Mouse (Mus musculus): ENCODE results near the gene Ddx60. TPM values are rescaled to one million over a fixed set of nuclear protein-coding genes. Genes with fewer than 3 reads are reported as not detected.

The Ddx60 gene
- 0.43 and 0.65 TPM in 2 replicates for polyA plus RNA-seq (2016; fragmentation: Nextera tagmentation; extraction: Ambion mirVana)

DNA sequence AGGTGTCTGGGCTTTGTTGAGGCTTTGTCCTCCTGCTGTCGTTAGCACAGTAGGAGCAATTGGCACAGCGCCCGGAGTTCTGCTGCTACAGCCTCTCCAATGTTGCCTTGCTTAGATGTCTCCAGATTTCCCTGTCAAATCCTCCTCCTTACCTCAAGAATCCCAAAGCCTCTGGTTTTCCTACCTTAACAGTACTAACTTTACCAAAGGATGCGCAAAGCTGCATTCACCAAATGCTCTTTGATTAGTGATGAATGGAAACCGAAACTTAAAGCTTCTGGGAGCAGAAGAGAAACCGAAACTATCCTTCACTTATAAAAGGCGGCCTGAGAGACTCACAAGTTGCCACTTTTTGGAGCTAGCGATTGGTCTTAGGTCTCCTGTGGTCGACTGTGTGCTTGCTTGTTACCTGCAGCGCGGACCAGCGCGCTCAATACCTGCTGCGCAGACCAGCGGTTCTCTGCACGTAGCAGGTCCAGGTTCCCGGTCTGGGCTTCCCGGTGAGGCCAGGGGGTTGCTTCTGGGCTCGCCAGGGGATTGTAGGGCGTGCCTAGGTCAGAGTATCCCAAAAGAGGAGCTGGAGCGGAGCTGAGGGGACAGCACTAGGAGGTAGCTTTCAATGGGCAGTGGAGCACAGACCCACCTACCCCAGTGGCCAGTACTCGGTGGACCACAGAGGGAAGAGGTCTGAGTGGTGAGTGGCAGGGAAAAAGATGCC, at the start of gene Ddx60:
Gene Ddx60, plus strand, starts transcription at position 311 of the 718 bp plus-strand sequence.
- no peaks in the 10 kb centered on the region for H3K9me3 ChIP-seq
- H3K27ac ChIP-seq (replicated peaks), result no peak within 1 kb of the TSS
- H3K27me3 ChIP-seq, result no peaks in the 10 kb centered on the region
- WGBS, result 13% methylated on average over 22 of the region's 22 CpGs
- peak within 1 kb of the TSS; percentile 40 for H3K4me3 ChIP-seq
- H3K9ac ChIP-seq (replicated peaks), result no peak within 1 kb of the TSS; the same call in 1 of the 2 replicates
- peak; percentile 62 for ATAC-seq (ENCODE audit: low FRiP score, low read depth)
- H3K4me1 ChIP-seq, result peaks cover 4% of the 10 kb centered on the region; the same call in 1 of the 2 replicates
- H3K36me3 ChIP-seq, result no peaks in the 10 kb centered on the region
- peak within 1 kb of the TSS; percentile 57 for H3K4me2 ChIP-seq (replicated peaks)

DNA sequence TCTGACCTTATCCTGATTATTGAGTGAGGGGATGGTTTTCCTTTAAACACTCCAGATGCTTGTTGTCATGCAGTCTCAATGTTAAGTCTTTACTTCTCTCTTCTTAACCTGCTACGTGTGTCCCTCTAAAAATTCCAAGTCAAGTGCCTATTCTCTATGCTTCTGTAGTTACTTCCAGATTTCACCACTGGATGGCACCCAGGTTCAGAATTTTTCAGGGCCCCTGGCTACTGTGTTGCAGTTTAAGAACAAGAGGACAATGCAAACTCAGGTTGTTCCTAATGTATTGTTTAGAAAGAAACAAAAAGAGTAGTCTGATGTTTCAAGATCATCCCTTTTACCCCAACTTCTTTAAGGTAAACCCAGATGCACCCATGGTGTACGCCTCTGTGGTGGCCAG, 33.8 kb upstream of the Ddx60 start:
- Histone ChIP-seq H3K27ac (replicated peaks) (no peak overlapping the region), H3K4me3 (no peak overlapping the region), H3K4me2 (replicated peaks) (no peak overlapping the region), H3K9me3 (no peaks in the 10 kb centered on the region), H3K4me1 (no peaks in the 10 kb centered on the region), H3K36me3 (no peaks in the 10 kb centered on the region), H3K9ac (replicated peaks) (no peak overlapping the region), H3K27me3 (no peaks in the 10 kb centered on the region)
- 60% methylated on average over 2 of the region's 2 CpGs for WGBS
- peak; percentile 62; the same call in 1 of the 2 replicates for ATAC-seq (ENCODE audit: low FRiP score, low read depth)

DNA sequence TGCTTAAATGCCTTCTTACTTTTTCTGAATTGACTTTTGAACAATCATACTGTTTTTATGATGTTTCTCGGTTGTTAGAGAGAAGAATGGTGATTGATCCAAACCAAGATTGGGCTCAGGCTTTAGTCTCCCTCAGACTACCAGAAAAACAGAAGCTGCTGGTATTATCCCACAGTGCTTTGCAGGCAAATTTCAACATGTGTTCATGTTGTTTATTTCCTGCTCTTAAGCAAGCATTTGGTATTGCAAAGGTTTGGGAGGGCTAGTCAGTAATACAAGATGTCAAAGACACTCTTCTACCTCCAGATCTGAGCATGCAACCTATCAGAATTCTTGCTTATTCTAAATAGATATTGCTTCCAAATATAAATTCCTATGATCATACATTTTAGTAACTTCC, 31.1 kb upstream of the Ddx60 start:
- H3K36me3 ChIP-seq, result no peaks in the 10 kb centered on the region
- no peak overlapping the region for H3K9ac ChIP-seq (replicated peaks)
- no peak for ATAC-seq (ENCODE audit: low FRiP score, low read depth)
- no peak overlapping the region for H3K27ac ChIP-seq (replicated peaks)
- peaks cover 6% of the 10 kb centered on the region for H3K4me1 ChIP-seq
- 92% methylated on average over 1 of the region's 1 CpGs for WGBS
- H3K9me3 ChIP-seq, result no peaks in the 10 kb centered on the region
- no peak overlapping the region for H3K4me3 ChIP-seq
- H3K27me3 ChIP-seq, result no peaks in the 10 kb centered on the region
- H3K4me2 ChIP-seq (replicated peaks), result no peak overlapping the region

DNA sequence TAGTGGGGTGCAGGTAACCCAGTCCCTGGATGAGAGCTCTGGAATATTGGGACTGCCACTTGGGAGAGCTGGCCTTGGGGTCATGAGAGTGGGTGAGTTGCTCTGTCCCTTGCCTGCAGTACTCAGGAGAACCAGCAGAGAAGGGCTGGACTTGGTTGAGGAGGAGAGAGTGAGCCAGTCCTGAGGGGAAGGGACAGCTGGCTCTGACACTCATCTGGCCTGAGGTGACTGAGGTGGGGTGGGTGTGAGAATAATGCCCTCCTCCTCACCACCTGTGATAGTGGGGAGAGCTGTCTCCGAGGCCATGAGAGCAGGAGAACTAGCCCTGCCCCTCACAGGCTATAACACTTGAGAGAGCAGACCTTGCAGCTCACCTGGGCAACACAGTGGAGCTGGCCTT, 30.5 kb upstream of the Ddx60 start:
- WGBS, result 100% methylated on average over 1 of the region's 1 CpGs
- no peaks in the 10 kb centered on the region for H3K9me3 ChIP-seq
- no peak for ATAC-seq (ENCODE audit: low FRiP score, low read depth)

DNA sequence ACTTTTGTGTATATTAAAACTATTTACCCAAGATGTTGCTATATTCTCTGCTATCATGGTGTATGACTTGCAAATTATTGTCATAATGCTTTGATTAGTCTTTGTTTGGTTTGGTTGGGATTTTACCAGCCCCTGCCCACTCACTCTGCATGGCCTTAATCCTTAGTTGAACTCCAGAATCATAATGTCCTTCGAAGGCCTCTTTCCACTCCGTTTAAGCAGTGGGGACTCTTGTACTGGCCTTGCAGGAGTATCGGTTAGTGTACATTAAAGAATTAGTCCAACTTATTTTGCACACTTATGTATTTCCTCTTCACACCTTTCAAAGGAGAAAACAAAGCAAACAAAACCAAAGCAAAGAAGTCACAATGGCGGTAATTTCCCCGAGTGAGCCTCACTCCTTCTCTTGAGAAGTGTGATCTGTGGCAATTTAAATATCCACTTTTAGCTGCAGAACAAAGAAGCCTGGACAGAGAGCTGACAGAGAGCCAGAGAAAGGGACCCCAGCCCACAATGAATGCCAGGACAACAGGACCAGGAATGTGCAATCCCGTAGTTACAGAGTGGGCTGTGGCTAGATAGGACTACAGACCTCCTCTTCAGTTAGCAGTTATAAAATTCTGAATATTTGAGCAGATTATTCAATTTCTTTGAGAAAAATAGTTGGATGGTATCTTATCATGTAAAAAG, 26.7 kb upstream of the Ddx60 start:
- Histone ChIP-seq H3K9me3 (no peaks in the 10 kb centered on the region), H3K4me3 (no peak overlapping the region), H3K9ac (replicated peaks) (no peak overlapping the region), H3K27me3 (no peaks in the 10 kb centered on the region), H3K36me3 (no peaks in the 10 kb centered on the region), H3K4me1 (peaks cover 6% of the 10 kb centered on the region), H3K4me2 (replicated peaks) (no peak overlapping the region), H3K27ac (replicated peaks) (no peak overlapping the region)
- peak; percentile 80 for ATAC-seq (ENCODE audit: low FRiP score, low read depth)
- 18% methylated on average over 6 of the region's 6 CpGs for WGBS

More for the DNA sequence above, 30.5 kb upstream of the Ddx60 start:
- no peaks in the 10 kb centered on the region for H3K36me3 ChIP-seq
- H3K4me2 ChIP-seq (replicated peaks), result no peak overlapping the region
- H3K27ac ChIP-seq (replicated peaks), result no peak overlapping the region
- no peaks in the 10 kb centered on the region for H3K27me3 ChIP-seq
- H3K9ac ChIP-seq (replicated peaks), result no peak overlapping the region
- no peak overlapping the region for H3K4me3 ChIP-seq
- peaks cover 6% of the 10 kb centered on the region for H3K4me1 ChIP-seq

DNA sequence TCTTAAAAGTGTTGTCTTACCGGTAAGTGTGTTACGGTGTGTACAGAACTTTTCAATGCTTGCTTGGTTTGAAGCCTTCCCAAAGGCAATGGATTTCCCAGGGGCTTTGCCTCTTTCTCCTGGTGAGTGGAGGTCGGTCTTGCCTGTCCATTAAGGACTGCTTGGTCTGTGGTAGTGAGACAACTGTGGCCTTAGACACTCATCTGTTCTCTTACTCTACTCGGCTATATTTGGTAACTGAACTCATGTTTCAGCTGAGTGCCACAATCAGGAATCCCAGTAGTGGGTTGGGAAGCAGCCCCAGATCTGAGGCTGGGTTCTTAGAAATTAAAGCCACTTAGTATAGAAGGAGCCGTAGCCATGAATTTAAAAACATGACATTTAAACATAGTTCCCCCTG, 25.4 kb upstream of the Ddx60 start, which contains the start of gene Palld:
Gene Palld, minus strand, starts transcription at position 170 of the 400 bp plus-strand sequence.
- Histone ChIP-seq H3K9me3 (no peaks in the 10 kb centered on the region), H3K4me2 (replicated peaks) (no peak within 1 kb of the TSS), H3K9ac (replicated peaks) (no peak within 1 kb of the TSS), H3K36me3 (no peaks in the 10 kb centered on the region), H3K27ac (replicated peaks) (no peak within 1 kb of the TSS), H3K4me3 (no peak within 1 kb of the TSS), H3K4me1 (peaks cover 6% of the 10 kb centered on the region), H3K27me3 (no peaks in the 10 kb centered on the region)
- 87% methylated on average over 5 of the region's 5 CpGs for WGBS
- no peak for ATAC-seq (ENCODE audit: low FRiP score, low read depth)

DNA sequence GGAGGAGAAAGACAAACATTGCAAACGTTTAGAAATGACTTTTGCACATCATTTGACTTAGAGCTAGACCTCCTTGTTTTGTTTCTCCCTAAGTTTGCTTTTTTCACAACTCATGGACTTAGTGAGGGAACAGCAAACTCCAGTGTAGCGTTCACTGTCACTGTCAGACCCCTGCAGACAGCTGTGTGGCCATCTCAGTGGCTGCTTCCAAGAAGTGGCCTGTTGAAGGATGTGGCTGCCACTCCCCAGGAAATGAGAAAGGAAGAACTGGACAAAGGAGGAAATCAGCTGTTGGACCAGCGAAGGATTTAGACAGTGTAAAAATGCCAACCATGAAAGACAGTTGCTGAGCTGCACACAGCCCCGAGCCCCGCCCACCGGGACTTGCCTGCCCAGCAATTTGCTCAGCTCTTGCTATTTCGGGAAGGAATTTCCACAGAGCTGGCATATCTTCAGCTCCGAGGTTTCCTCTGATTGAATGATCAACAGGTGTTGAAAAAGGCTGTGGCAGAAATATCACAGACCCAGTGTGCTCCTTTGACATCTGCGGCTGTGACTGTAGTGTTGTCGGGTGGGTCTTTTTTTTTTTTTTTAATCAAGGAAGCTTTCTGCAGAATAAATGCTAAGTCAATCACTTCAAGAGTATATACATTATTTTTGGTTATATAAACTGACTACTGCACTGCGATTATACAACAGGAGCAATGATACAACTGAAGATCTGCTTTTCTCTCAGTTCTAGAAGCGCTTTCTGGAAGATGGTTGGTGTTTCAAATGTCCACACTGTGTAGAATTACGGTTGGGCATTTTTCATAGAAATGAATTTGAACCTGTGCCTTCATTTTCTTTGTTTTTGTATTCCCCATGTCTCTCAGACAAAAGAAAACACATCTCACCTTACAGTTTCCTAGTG, 19.3 kb upstream of the Ddx60 start:
- Histone ChIP-seq H3K27ac (replicated peaks) (no peak overlapping the region), H3K4me1 (no peaks in the 10 kb centered on the region), H3K27me3 (no peaks in the 10 kb centered on the region), H3K9ac (replicated peaks) (no peak overlapping the region), H3K4me3 (no peak overlapping the region), H3K4me2 (replicated peaks) (no peak overlapping the region), H3K36me3 (no peaks in the 10 kb centered on the region), H3K9me3 (no peaks in the 10 kb centered on the region)
- 76% methylated on average over 13 of the region's 13 CpGs for WGBS
- no peak for ATAC-seq (ENCODE audit: low FRiP score, low read depth)

DNA sequence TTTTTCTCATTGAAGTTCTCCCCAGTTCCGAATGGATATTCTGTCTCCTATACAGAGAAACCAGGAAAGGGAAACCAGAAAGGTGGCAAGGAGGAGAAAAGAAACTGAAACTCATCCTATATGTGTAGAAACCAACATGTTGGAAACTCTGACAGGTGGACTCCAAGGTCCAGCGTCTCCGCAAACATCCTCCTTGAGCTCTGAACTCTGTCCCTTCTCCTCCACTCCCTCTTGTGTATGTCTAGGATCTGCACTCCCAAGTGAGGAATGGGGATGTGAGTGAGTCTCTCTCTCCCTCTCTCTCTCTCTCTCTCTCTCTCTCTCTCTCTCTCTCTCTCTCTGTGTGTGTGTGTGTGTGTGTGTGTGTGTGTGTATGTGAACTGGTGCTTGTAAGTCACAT, 18.6 kb upstream of the Ddx60 start:
- WGBS, result 79% methylated on average over 3 of the region's 3 CpGs
- no peak overlapping the region for H3K4me3 ChIP-seq
- no peak overlapping the region for H3K4me2 ChIP-seq (replicated peaks)
- H3K36me3 ChIP-seq, result no peaks in the 10 kb centered on the region
- no peaks in the 10 kb centered on the region for H3K27me3 ChIP-seq
- no peaks in the 10 kb centered on the region for H3K9me3 ChIP-seq
- no peak overlapping the region for H3K27ac ChIP-seq (replicated peaks)
- no peaks in the 10 kb centered on the region for H3K4me1 ChIP-seq
- no peak overlapping the region for H3K9ac ChIP-seq (replicated peaks)
- no peak for ATAC-seq (ENCODE audit: low FRiP score, low read depth)

DNA sequence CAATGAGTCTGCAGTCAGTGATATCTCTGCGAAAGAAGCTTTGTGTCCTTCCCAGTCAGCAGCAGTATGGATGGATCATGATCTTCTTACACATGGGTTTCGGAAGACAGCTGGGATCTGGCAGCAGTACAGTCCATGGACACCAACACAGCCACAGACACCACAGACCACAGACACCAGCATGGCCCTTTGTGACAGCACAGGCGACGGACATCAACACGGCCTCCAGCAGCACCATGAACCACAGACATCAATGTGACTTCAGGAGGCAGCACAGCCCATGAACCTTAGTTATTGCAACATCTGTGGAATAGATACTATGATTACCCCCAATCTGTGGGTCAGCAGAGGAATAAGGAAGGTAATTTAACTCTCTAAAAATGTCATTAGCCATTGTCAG, 15.1 kb upstream of the Ddx60 start:
- ATAC-seq (ENCODE audit: low FRiP score, low read depth), result no peak
- no peaks in the 10 kb centered on the region for H3K27me3 ChIP-seq
- H3K9ac ChIP-seq (replicated peaks), result no peak overlapping the region
- no peak overlapping the region for H3K4me3 ChIP-seq
- no peak overlapping the region for H3K27ac ChIP-seq (replicated peaks)
- H3K4me1 ChIP-seq, result no peaks in the 10 kb centered on the region
- 96% methylated on average over 5 of the region's 5 CpGs for WGBS
- no peaks in the 10 kb centered on the region for H3K36me3 ChIP-seq
- no peak overlapping the region for H3K4me2 ChIP-seq (replicated peaks)
- H3K9me3 ChIP-seq, result no peaks in the 10 kb centered on the region

DNA sequence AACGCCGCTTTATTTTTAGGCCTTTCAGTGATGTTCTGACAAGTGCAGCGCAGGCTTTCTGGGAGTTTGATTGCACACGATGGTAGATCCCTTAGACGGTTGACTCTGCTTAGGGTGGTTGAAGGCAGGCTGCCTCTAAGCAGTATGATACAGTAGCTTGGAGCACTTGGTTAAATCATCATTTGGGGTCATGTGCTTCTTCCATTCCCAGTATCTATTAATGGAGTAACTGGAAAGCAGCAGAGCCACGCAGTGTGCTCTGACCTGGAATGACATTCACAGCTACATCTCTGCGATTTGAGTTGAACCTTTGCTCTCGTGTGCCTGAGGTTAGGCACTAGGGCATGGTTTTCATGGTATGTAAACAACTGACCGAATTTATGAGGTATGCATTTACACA, 13.9 kb upstream of the Ddx60 start:
- no peak overlapping the region for H3K4me3 ChIP-seq
- WGBS, result 85% methylated on average over 9 of the region's 9 CpGs

DNA sequence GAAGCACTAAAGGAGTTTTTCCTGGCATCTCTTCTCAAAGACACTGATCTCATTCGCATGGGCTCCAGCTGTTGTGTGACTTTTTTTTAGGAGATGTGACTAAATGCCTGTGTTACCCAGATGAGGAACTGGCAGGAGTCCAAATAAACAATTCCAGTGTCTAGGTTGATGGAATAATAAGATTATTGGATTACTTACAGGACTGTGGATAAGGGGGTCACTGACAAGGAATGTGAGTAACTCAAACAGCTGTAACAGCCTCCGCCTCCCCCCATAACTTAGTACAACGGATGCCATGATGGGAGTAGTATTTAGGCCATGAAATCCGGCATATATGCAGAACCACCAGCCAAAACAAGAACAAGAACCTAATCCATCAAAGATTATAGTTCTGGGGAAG, 10.6 kb upstream of the Ddx60 start:
- Histone ChIP-seq H3K9me3 (no peaks in the 10 kb centered on the region), H3K36me3 (no peaks in the 10 kb centered on the region), H3K27ac (replicated peaks) (no peak overlapping the region), H3K4me2 (replicated peaks) (no peak overlapping the region), H3K9ac (replicated peaks) (no peak overlapping the region), H3K4me3 (no peak overlapping the region), H3K4me1 (no peaks in the 10 kb centered on the region), H3K27me3 (no peaks in the 10 kb centered on the region)
- WGBS, result 84% methylated on average over 4 of the region's 4 CpGs
- ATAC-seq (ENCODE audit: low FRiP score, low read depth), result no peak

More for the DNA sequence above, 13.9 kb upstream of the Ddx60 start:
- Histone ChIP-seq H3K9me3 (no peaks in the 10 kb centered on the region), H3K36me3 (no peaks in the 10 kb centered on the region), H3K4me2 (replicated peaks) (no peak overlapping the region), H3K27ac (replicated peaks) (no peak overlapping the region), H3K9ac (replicated peaks) (no peak overlapping the region), H3K4me1 (no peaks in the 10 kb centered on the region), H3K27me3 (no peaks in the 10 kb centered on the region)
- ATAC-seq (ENCODE audit: low FRiP score, low read depth), result no peak

Data from midbrain, embryonic 12.5 days (tissue).